Mouse (Mus musculus): ENCODE measurements around the gene Bsn. TPM values are rescaled to one million over a fixed set of nuclear protein-coding genes. Genes with fewer than 3 reads are reported as not detected.

Bsn gene
- polyA plus RNA-seq, 1 experiment from 2014 or later, result 5.7 TPM

- Histone ChIP-seq H3K4me1 (replicated peaks; ENCODE audit: control insufficient read depth, insufficient read depth, low read length) (peaks cover 35% of the 10 kb centered on the region), H3K36me3 (ENCODE audit: control insufficient read depth, insufficient read depth, low read length) (peaks cover 27% of the 10 kb centered on the region), H3K4me2 (peak overlapping the region; percentile 68), H3K9me3 (ENCODE audit: control insufficient read depth, low read length) (no peaks in the 10 kb centered on the region), H3K27me3 (replicated peaks; ENCODE audit: control insufficient read depth, insufficient read depth, low read length) (no peaks in the 10 kb centered on the region), H3K4me3 (ENCODE audit: low read depth, low read length) (peak overlapping the region; percentile 91), H3K9ac (ENCODE audit: low read depth, low read length) (peak overlapping the region; percentile 42), H3K27ac (ENCODE audit: low read depth, low read length) (peak overlapping the region; percentile 44)
- DNase-seq (ENCODE audit: low spot score) (no peak), ATAC-seq (replicated peaks; ENCODE audit: low FRiP score) (no peak; the same call in 1 of the 2 replicates)
- WGBS, result 45% methylated on average over 17 of the region's 17 CpGs
These were observed 142.3 kb downstream of the Bsn start for GRCm38 (mm10) chr9:108047601-108048565.

GRCm38 (mm10) chr9:108046582-108046981 lies 143.6 kb downstream of the Bsn start:
- no peak overlapping the region for H3K9ac ChIP-seq (ENCODE audit: low read depth, low read length)
- no peaks in the 10 kb centered on the region for H3K9me3 ChIP-seq (ENCODE audit: control insufficient read depth, low read length)
- 93% methylated on average over 4 of the region's 4 CpGs for WGBS
- H3K36me3 ChIP-seq (ENCODE audit: control insufficient read depth, insufficient read depth, low read length), result peaks cover 30% of the 10 kb centered on the region
- ATAC-seq (replicated peaks; ENCODE audit: low FRiP score), result no peak
- no peak for DNase-seq (ENCODE audit: low spot score)
- H3K27ac ChIP-seq (ENCODE audit: low read depth, low read length), result no peak overlapping the region
- no peak overlapping the region for H3K4me2 ChIP-seq
- H3K4me1 ChIP-seq (replicated peaks; ENCODE audit: control insufficient read depth, insufficient read depth, low read length), result peaks cover 28% of the 10 kb centered on the region
- H3K4me3 ChIP-seq (ENCODE audit: low read depth, low read length), result no peak overlapping the region
- H3K27me3 ChIP-seq (replicated peaks; ENCODE audit: control insufficient read depth, insufficient read depth, low read length), result no peaks in the 10 kb centered on the region

Small RNA genes within 50 kb of the gene (microRNA-seq; reads per million reads assigned to microRNA genes)
- not detected for gene Gm47303 (ENCODE audit: borderline number of aligned reads)
- gene Mir7088 (ENCODE audit: borderline number of aligned reads), result 1.1 reads per million

Other genes starting within 250 kb of the Bsn start
- 30.4 and 32.9 TPM in 2 replicates for gene Traip, start 240.2 kb downstream of the Bsn start, polyA plus RNA-seq (2014; fragmentation: Nextera tagmentation; extraction: Ambion mirVana)
- 44.3 and 47.4 TPM in 2 replicates for gene Uba7, start 214.9 kb downstream of the Bsn start, polyA plus RNA-seq (2014; fragmentation: Nextera tagmentation; extraction: Ambion mirVana)
- gene Gm20661, start 207.3 kb downstream of the Bsn start, polyA plus RNA-seq (2014; fragmentation: Nextera tagmentation; extraction: Ambion mirVana), result 2.0 TPM in 2 replicates
- gene Inka1, start 204.5 kb downstream of the Bsn start, polyA plus RNA-seq (2014; fragmentation: Nextera tagmentation; extraction: Ambion mirVana), result 74.8 and 76.2 TPM in 2 replicates
- gene Cdhr4, start 197.9 kb downstream of the Bsn start, polyA plus RNA-seq (2014; fragmentation: Nextera tagmentation; extraction: Ambion mirVana), result 5.1 and 5.6 TPM in 2 replicates
- 0.69 TPM in 1 of 2 replicates, not detected in the other for gene Gm20662, start 194.0 kb downstream of the Bsn start, polyA plus RNA-seq (2014; fragmentation: Nextera tagmentation; extraction: Ambion mirVana)
- gene Ip6k1, start 187.9 kb downstream of the Bsn start, polyA plus RNA-seq (2014; fragmentation: Nextera tagmentation; extraction: Ambion mirVana), result 26.6 and 27.3 TPM in 2 replicates
- 26.5 and 30.0 TPM in 2 replicates for gene Gmppb, start 141.1 kb downstream of the Bsn start, polyA plus RNA-seq (2014; fragmentation: Nextera tagmentation; extraction: Ambion mirVana)
- gene Amigo3, start 137.2 kb downstream of the Bsn start, polyA plus RNA-seq (2014; fragmentation: Nextera tagmentation; extraction: Ambion mirVana), result 2.3 TPM in 2 replicates
- gene Mst1, start 109.9 kb downstream of the Bsn start, polyA plus RNA-seq (2014; fragmentation: Nextera tagmentation; extraction: Ambion mirVana), result 9.7 and 12.5 TPM in 2 replicates
- 59.1 and 59.2 TPM in 2 replicates for gene Rnf123, start 107.0 kb downstream of the Bsn start, polyA plus RNA-seq (2014; fragmentation: Nextera tagmentation; extraction: Ambion mirVana)
- 159 and 167 TPM in 2 replicates for gene Apeh, start 95.8 kb downstream of the Bsn start, polyA plus RNA-seq (2014; fragmentation: Nextera tagmentation; extraction: Ambion mirVana)
- gene Dag1, start 73.6 kb upstream of the Bsn start, polyA plus RNA-seq (2014; fragmentation: Nextera tagmentation; extraction: Ambion mirVana), result 41.1 and 41.5 TPM in 2 replicates
- gene Nicn1, start 100.0 kb upstream of the Bsn start, polyA plus RNA-seq (2014; fragmentation: Nextera tagmentation; extraction: Ambion mirVana), result 11.3 and 13.9 TPM in 2 replicates
- gene Amt, start 106.5 kb upstream of the Bsn start, polyA plus RNA-seq (2014; fragmentation: Nextera tagmentation; extraction: Ambion mirVana), result 16.0 and 16.5 TPM in 2 replicates
- gene Rhoa, start 115.7 kb upstream of the Bsn start, polyA plus RNA-seq (2014; fragmentation: Nextera tagmentation; extraction: Ambion mirVana), result 254 and 264 TPM in 2 replicates
- 14.9 and 16.1 TPM in 2 replicates for gene Tcta, start 115.8 kb upstream of the Bsn start, polyA plus RNA-seq (2014; fragmentation: Nextera tagmentation; extraction: Ambion mirVana)
- 2,990 and 3,052 TPM in 2 replicates for gene Gpx1, start 148.5 kb upstream of the Bsn start, polyA plus RNA-seq (2014; fragmentation: Nextera tagmentation; extraction: Ambion mirVana)
- gene Usp4, start 157.5 kb upstream of the Bsn start, polyA plus RNA-seq (2014; fragmentation: Nextera tagmentation; extraction: Ambion mirVana), result 114 and 122 TPM in 2 replicates
- 0.81 and 1.3 TPM in 2 replicates for gene 1700102P08Rik, start 202.4 kb upstream of the Bsn start, polyA plus RNA-seq (2014; fragmentation: Nextera tagmentation; extraction: Ambion mirVana)
- 0.82 and 0.88 TPM in 2 replicates for gene Ccdc36, start 238.1 kb upstream of the Bsn start, polyA plus RNA-seq (2014; fragmentation: Nextera tagmentation; extraction: Ambion mirVana)
- gene BC048562, start 246.1 kb upstream of the Bsn start, polyA plus RNA-seq (2014; fragmentation: Nextera tagmentation; extraction: Ambion mirVana), result not detected in 2 replicates

Data from liver, embryonic 11.5 days (tissue).